Mouse (Mus musculus) forebrain, embryonic 16.5 days (tissue): ENCODE measurements around the gene BC035044. TPM values are rescaled to one million over a fixed set of nuclear protein-coding genes. Genes with fewer than 3 reads are reported as not detected.

ENCODE experiments used
- microRNA-seq: library from miRNA; unstranded; fragments of <30 nt; microRNA quantifications from one replicate; pipeline ENCODE4, GENCODE M21; 2017
- polyA plus RNA-seq: library from polyadenylated mRNA; unstranded; fragments of >200 nt; fragmentation: Nextera tagmentation; extraction: Ambion mirVana; gene quantifications from 2 replicates; pipeline ENCODE4 v1.2.1, GENCODE M21; 2015

The BC035044 gene
- polyA plus RNA-seq, 1 experiment from 2014 or later, result 0.34 TPM

Small RNA genes within 50 kb of the gene (microRNA-seq; reads per million reads assigned to microRNA genes)
- gene Gm27336, result not detected

Other genes starting within 250 kb of the BC035044 start
- not detected in 2 replicates for gene Clec2h, start 228.7 kb downstream of the BC035044 start, polyA plus RNA-seq
- gene Klrb1, start 168.1 kb downstream of the BC035044 start, polyA plus RNA-seq, result not detected in 2 replicates
- 0.15 TPM in 1 of 2 replicates, not detected in the other for gene Klrb1c, start 101.9 kb downstream of the BC035044 start, polyA plus RNA-seq
- not detected in 2 replicates for gene Gm44511, start 64.8 kb downstream of the BC035044 start, polyA plus RNA-seq
- gene Klrb1b, start 64.8 kb downstream of the BC035044 start, polyA plus RNA-seq, result not detected in 2 replicates
- gene Clec2i, start 3.5 kb downstream of the BC035044 start, polyA plus RNA-seq, result not detected in 2 replicates
- gene Clec2g, start 43.3 kb upstream of the BC035044 start, polyA plus RNA-seq, result not detected in 2 replicates
- 0.26 and 0.29 TPM in 2 replicates for gene Klrb1f, start 154.8 kb upstream of the BC035044 start, polyA plus RNA-seq
- not detected in 2 replicates for gene Clec2e, start 209.8 kb upstream of the BC035044 start, polyA plus RNA-seq